Mouse (Mus musculus) retina, embryonic 14.5 days (tissue): ENCODE data around the gene Ski.

ENCODE experiments used
- DNase-seq: peaks from one replicate; pipeline ENCODE4 v3.0.0-alpha.2; 2015; ENCODE audit warnings: low spot score

The Ski gene

GRCm38 (mm10) chr4:155128411-155128810 lies 94.0 kb downstream of the Ski start:
- no peak for DNase-seq

- DNase-seq, result no peak
Observed at GRCm38 (mm10) chr4:155126602-155127372, 95.6 kb downstream of the Ski start.

- DNase-seq, result no peak
Observed at GRCm38 (mm10) chr4:155126194-155126593, 96.2 kb downstream of the Ski start.

GRCm38 (mm10) chr4:155125310-155125709 lies 97.1 kb downstream of the Ski start:
- no peak for DNase-seq

- DNase-seq, result no peak
Observed at GRCm38 (mm10) chr4:155123868-155124534, 98.4 kb downstream of the Ski start.

GRCm38 (mm10) chr4:155122444-155123040 lies 99.8 kb downstream of the Ski start:
- peak; percentile 52 for DNase-seq

- no peak for DNase-seq
Observed at GRCm38 (mm10) chr4:155121915-155122443, 100.4 kb downstream of the Ski start.

GRCm38 (mm10) chr4:155121222-155121621 lies 101.2 kb downstream of the Ski start:
- no peak for DNase-seq

GRCm38 (mm10) chr4:155120583-155120982 lies 101.8 kb downstream of the Ski start:
- no peak for DNase-seq

GRCm38 (mm10) chr4:155120038-155120437 lies 102.4 kb downstream of the Ski start:
- DNase-seq, result no peak

GRCm38 (mm10) chr4:155118278-155118677 lies 104.1 kb downstream of the Ski start:
- no peak for DNase-seq

- DNase-seq, result no peak
Observed at GRCm38 (mm10) chr4:155117396-155117978, 104.9 kb downstream of the Ski start.

GRCm38 (mm10) chr4:155116607-155117006 lies 105.8 kb downstream of the Ski start:
- no peak for DNase-seq

GRCm38 (mm10) chr4:155113766-155114410 lies 108.5 kb downstream of the Ski start:
- no peak for DNase-seq

GRCm38 (mm10) chr4:155109471-155109870 lies 112.9 kb downstream of the Ski start:
- DNase-seq, result no peak

GRCm38 (mm10) chr4:155107886-155108285 lies 114.5 kb downstream of the Ski start:
- DNase-seq, result no peak
